Mouse (Mus musculus): ENCODE measurements around the gene Nckap5.

DNA sequence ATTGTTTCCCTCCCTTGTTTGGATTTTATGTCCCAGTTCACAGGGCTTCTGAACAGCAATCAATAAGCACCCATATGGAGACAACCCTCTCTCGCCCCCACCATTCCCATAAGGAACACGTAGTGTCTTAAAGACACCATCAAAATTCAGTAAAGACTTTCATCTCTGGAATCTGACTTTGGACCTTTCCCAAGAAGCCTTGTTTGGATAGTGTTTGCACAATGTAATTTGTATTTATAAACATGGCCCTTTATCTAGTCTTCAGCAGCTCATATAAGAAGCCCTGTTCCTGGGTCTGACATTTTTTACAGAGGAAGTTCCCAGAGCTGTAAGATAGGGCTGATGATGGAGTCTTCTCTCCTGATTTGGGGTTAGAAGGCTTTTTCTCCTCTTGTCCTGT, 359.7 kb downstream of the Nckap5 start:
- TF ChIP-seq CTCF (IDR thresholded peaks at IDR 0.05; ENCODE audit: control insufficient read depth, insufficient read depth, insufficient read length) (no peak), CEBPB (IDR thresholded peaks at IDR 0.05; ENCODE audit: low read depth) (no peak), MYOG (IDR thresholded peaks at IDR 0.05; ENCODE audit: control insufficient read depth, extremely low read depth, insufficient read length) (no peak)

Measured in C2C12 (cell line).